16 mouse cellular contexts compared by ENCODE assay signal in genomic region chr15:84888066-84888465, GRCm38 (mm10). TPM values are rescaled to one million over a fixed set of nuclear protein-coding genes. Genes with fewer than 3 reads are reported as not detected.
DNase-seq lines count a peak whose midpoint lies in the region; ATAC-seq and TF ChIP-seq lines count a peak whose summit lies in the region.
"Had no signal": no experiment of that assay in that cellular context is flagged by ENCODE, and none has a peak within 500 bp of the region (broad histone marks: within the 10 kb centered on the region; RNA-seq: fewer than 3 reads in every experiment).

No protein-coding gene starts in this region.

- TF ChIP-seq POLR2A in brain, embryonic 14.5 days (IDR thresholded peaks at IDR 0.05; ENCODE audit: borderline replicate concordance, extremely low read depth, insufficient read depth, insufficient read length, poor library complexity, severe bottlenecking), result no peak

- peak; percentile 9 for DNase-seq in cerebellum, adult 8-10 months
- DNase-seq in layer of hippocampus, adult 11-12 months (ENCODE audit: low spot score), result peak; percentile 32
- DNase-seq in layer of hippocampus, adult 9-10 months (ENCODE audit: low spot score), result no peak
- peak; percentile 58 for DNase-seq in MN1 (ENCODE audit: low spot score)
- peak; percentile 70 for DNase-seq in brain, embryonic 14.5 days (ENCODE audit: low read depth)
- DNase-seq in spleen, postnatal 14 days (ENCODE audit: low spot score in 2 of 2), result no peak
- DNase-seq in heart, postnatal 4 days, result no peak
- DNase-seq: embryo, embryonic 11 days; gastrocnemius, postnatal 10 days; heart, adult 11 months; kidney, postnatal 4 days; lung, adult 2 months; lung, postnatal 36 days; thymus, adult 2 months had no signal

- ATAC-seq in cerebellum, adult (ENCODE audit: insufficient number of reproducible peaks, low FRiP score, low TSS enrichment), result no peak
- ATAC-seq: intestine, postnatal 0 days had no signal

- no peak for TF ChIP-seq CTCF in brain, embryonic 14.5 days (IDR thresholded peaks at IDR 0.05; ENCODE audit: borderline replicate concordance, extremely low read depth, insufficient read depth, insufficient read length)

RNA-seq across cellular contexts. Expression of gene Gm29666, which starts 31.8 kb away (rescaled TPM):
- polyA plus RNA-seq in brain, embryonic 14.5 days (2012; rRNA removed), result 1.0 and 1.4 TPM in 2 replicates
- under 1 TPM; 0.19 to 0.34 TPM for total RNA-seq in heart, postnatal 4 days (2021)

RNA-seq across cellular contexts. Expression of gene Phf21b, which starts 32.2 kb away (rescaled TPM):
- 105 and 130 TPM in 2 replicates for polyA plus RNA-seq in brain, embryonic 14.5 days (2012; rRNA removed)
- total RNA-seq in heart, postnatal 4 days (2021), result 1 to 10 TPM in 1 of 2 experiments, under 1 TPM in 1; 0.68 to 1.5 TPM

RNA-seq across cellular contexts. Expression of gene Nup50, which starts 35.1 kb away (rescaled TPM):
- polyA plus RNA-seq in brain, embryonic 14.5 days (2012; rRNA removed), result 16.6 and 24.5 TPM in 2 replicates
- 10 to 100 TPM; 27.7 to 27.8 TPM for total RNA-seq in heart, postnatal 4 days (2021)

Comparison
In these comparisons a context has a peak if more than half of its experiments do, and no peak if none do; other contexts are left out.
1. DNase-seq: peak in cerebellum, adult 8-10 months (single experiment), layer of hippocampus, adult 11-12 months (single experiment), MN1 (single experiment) and brain, embryonic 14.5 days (single experiment); none in layer of hippocampus, adult 9-10 months (single experiment), spleen, postnatal 14 days (0 of 2) and heart, postnatal 4 days (single experiment).